Mouse (Mus musculus) kidney, embryonic 16.5 days (tissue): ENCODE data around the gene Ubiad1. TPM values are rescaled to one million over a fixed set of nuclear protein-coding genes. Genes with fewer than 3 reads are reported as not detected.
A peak's percentile ranks its signal among the peaks of the same experiment; 100 is the strongest.

ENCODE experiments used
- ATAC-seq: fragments of 200-750 bp; cut with Nextera tagmentation; 2 replicates; pipeline ENCODE4 v1.8.0; 2017; ENCODE audit warnings: moderate TSS enrichment; ENCODE audit not compliant: low FRiP score, low TSS enrichment
- H3K27ac ChIP-seq: fragments of 300-500 bp; sonication (generic); 2 replicates; pipeline ENCODE4 v1.5.1; 2014; ENCODE audit warnings: low read length
- H3K27me3 ChIP-seq: fragments of 300-500 bp; sonication (generic); 2 replicates; pipeline ENCODE4 v1.6.1; 2014; ENCODE audit warnings: low read length, control low read depth, mixed read lengths; ENCODE audit not compliant: insufficient read depth
- H3K36me3 ChIP-seq: fragments of 300-500 bp; sonication (generic); 2 replicates; pipeline ENCODE4 v1.6.1; 2014; ENCODE audit warnings: low read length, control low read depth, mixed read lengths; ENCODE audit not compliant: insufficient read depth
- H3K4me1 ChIP-seq: fragments of 300-500 bp; sonication (generic); 2 replicates; pipeline ENCODE4 v1.6.1; 2014; ENCODE audit warnings: low read length, control low read depth, mixed read lengths; ENCODE audit not compliant: insufficient read depth
- H3K4me2 ChIP-seq: fragments of 300-500 bp; sonication (generic); replicated peaks from 2 replicates; pipeline ENCODE4 v1.6.1; 2014; ENCODE audit warnings: low read depth, low read length
- H3K4me3 ChIP-seq: fragments of 300-500 bp; sonication (generic); 2 replicates; pipeline ENCODE4 v1.5.1; 2014; ENCODE audit warnings: mild to moderate bottlenecking, low read length
- H3K9ac ChIP-seq: fragments of 300-500 bp; sonication (generic); replicated peaks from 2 replicates; pipeline ENCODE4 v1.6.1; 2014; ENCODE audit warnings: low read length
- H3K9me3 ChIP-seq: fragments of 300-500 bp; sonication (generic); 2 replicates; pipeline ENCODE4 v1.6.1; 2016; ENCODE audit warnings: low read length, control low read depth
- WGBS: fragments of 180-500 bp; shearing (Covaris S2); extraction: QIAGEN DNeasy Blood & Tissue Kit; methylation state at CpG from one replicate; pipeline ENCODE4 v1.1.7; 2014; 5-methylcytosine and 5-hydroxymethylcytosine counted together
- polyA plus RNA-seq: library from polyadenylated mRNA; unstranded; fragments of >200 nt; fragmentation: Nextera tagmentation; extraction: Ambion mirVana; gene quantifications from 2 replicates; pipeline ENCODE4 v1.2.1, GENCODE M21; 2015

Ubiad1 gene
- polyA plus RNA-seq, 1 experiment from 2014 or later: 32.7 TPM

- H3K9me3 ChIP-seq: no peaks in the 10 kb centered on the region
- no peak overlapping the region for H3K9ac ChIP-seq
- H3K27ac ChIP-seq: no peak overlapping the region
- H3K36me3 ChIP-seq: peaks cover 7% of the 10 kb centered on the region; the same call in 1 of the 2 replicates
- 87% methylated on average over 4 of the region's 4 CpGs for WGBS
- no peaks in the 10 kb centered on the region for H3K27me3 ChIP-seq
- no peak for ATAC-seq
- no peak overlapping the region for H3K4me2 ChIP-seq
- H3K4me1 ChIP-seq: no peaks in the 10 kb centered on the region
- no peak overlapping the region for H3K4me3 ChIP-seq
These were observed 10.0 kb downstream of the Ubiad1 start for GRCm38 (mm10) chr4:148434554-148434953.

GRCm38 (mm10) chr4:148433813-148434212, 10.8 kb downstream of the Ubiad1 start:
- WGBS: 74% methylated on average over 5 of the region's 5 CpGs
- no peak for ATAC-seq

GRCm38 (mm10) chr4:148433336-148433735, 11.2 kb downstream of the Ubiad1 start:
- Histone ChIP-seq H3K4me3 (no peak overlapping the region), H3K9ac (no peak overlapping the region), H3K27ac (0 out of 2 replicates have a peak overlapping the region, but pooled peaks have one; percentile 20), H3K36me3 (peaks cover 7% of the 10 kb centered on the region; the same call in 1 of the 2 replicates), H3K4me1 (no peaks in the 10 kb centered on the region), H3K4me2 (no peak overlapping the region), H3K27me3 (no peaks in the 10 kb centered on the region), H3K9me3 (no peaks in the 10 kb centered on the region)
- 51% methylated on average over 18 of the region's 18 CpGs for WGBS
- no peak for ATAC-seq

More at GRCm38 (mm10) chr4:148433813-148434212, 10.8 kb downstream of the Ubiad1 start:
- Histone ChIP-seq H3K36me3 (peaks cover 7% of the 10 kb centered on the region; the same call in 1 of the 2 replicates), H3K27ac (0 out of 2 replicates have a peak overlapping the region, but pooled peaks have one; percentile 20), H3K27me3 (no peaks in the 10 kb centered on the region), H3K9ac (no peak overlapping the region), H3K4me3 (no peak overlapping the region), H3K4me2 (no peak overlapping the region), H3K4me1 (no peaks in the 10 kb centered on the region), H3K9me3 (no peaks in the 10 kb centered on the region)

GRCm38 (mm10) chr4:148432488-148432887, 12.1 kb downstream of the Ubiad1 start:
- 72% methylated on average over 4 of the region's 4 CpGs for WGBS
- Histone ChIP-seq H3K9ac (no peak overlapping the region), H3K36me3 (peaks cover 7% of the 10 kb centered on the region; the same call in 1 of the 2 replicates), H3K4me3 (no peak overlapping the region), H3K27ac (no peak overlapping the region), H3K4me1 (no peaks in the 10 kb centered on the region), H3K4me2 (no peak overlapping the region), H3K27me3 (no peaks in the 10 kb centered on the region), H3K9me3 (no peaks in the 10 kb centered on the region)
- ATAC-seq: 0 out of 2 replicates have a peak, but pooled peaks have one; percentile 44

- 77% methylated on average over 11 of the region's 11 CpGs for WGBS
- Histone ChIP-seq H3K4me2 (no peak overlapping the region), H3K4me1 (no peaks in the 10 kb centered on the region), H3K9ac (no peak overlapping the region), H3K9me3 (no peaks in the 10 kb centered on the region), H3K36me3 (peaks cover 7% of the 10 kb centered on the region; the same call in 1 of the 2 replicates), H3K27me3 (no peaks in the 10 kb centered on the region), H3K4me3 (no peak overlapping the region), H3K27ac (no peak overlapping the region)
- no peak for ATAC-seq
These were observed 13.6 kb downstream of the Ubiad1 start for GRCm38 (mm10) chr4:148430880-148431519.

GRCm38 (mm10) chr4:148429686-148430085, 14.9 kb downstream of the Ubiad1 start:
- 0 out of 2 replicates have a peak, but pooled peaks have one; percentile 23 for ATAC-seq
- H3K27me3 ChIP-seq: no peaks in the 10 kb centered on the region

GRCm38 (mm10) chr4:148429121-148429520, 15.4 kb downstream of the Ubiad1 start:
- Histone ChIP-seq H3K27me3 (no peaks in the 10 kb centered on the region), H3K4me1 (no peaks in the 10 kb centered on the region), H3K27ac (no peak overlapping the region), H3K36me3 (no peaks in the 10 kb centered on the region), H3K9me3 (no peaks in the 10 kb centered on the region), H3K9ac (no peak overlapping the region), H3K4me2 (no peak overlapping the region), H3K4me3 (no peak overlapping the region)
- 88% methylated on average over 11 of the region's 11 CpGs for WGBS
- ATAC-seq: no peak

More at GRCm38 (mm10) chr4:148429686-148430085, 14.9 kb downstream of the Ubiad1 start:
- H3K4me2 ChIP-seq: no peak overlapping the region
- no peaks in the 10 kb centered on the region for H3K9me3 ChIP-seq
- H3K27ac ChIP-seq: no peak overlapping the region
- 24% methylated on average over 6 of the region's 6 CpGs for WGBS
- H3K4me3 ChIP-seq: no peak overlapping the region
- H3K9ac ChIP-seq: no peak overlapping the region
- no peaks in the 10 kb centered on the region for H3K4me1 ChIP-seq
- no peaks in the 10 kb centered on the region for H3K36me3 ChIP-seq

- Histone ChIP-seq H3K27ac (no peak overlapping the region), H3K4me3 (no peak overlapping the region), H3K4me1 (no peaks in the 10 kb centered on the region), H3K36me3 (no peaks in the 10 kb centered on the region), H3K9me3 (no peaks in the 10 kb centered on the region), H3K4me2 (no peak overlapping the region), H3K9ac (no peak overlapping the region), H3K27me3 (no peaks in the 10 kb centered on the region)
- 82% methylated on average over 5 of the region's 5 CpGs for WGBS
- no peak for ATAC-seq
These were observed 16.0 kb downstream of the Ubiad1 start for GRCm38 (mm10) chr4:148428544-148428943.

- WGBS: 82% methylated on average over 10 of the region's 10 CpGs
- no peaks in the 10 kb centered on the region for H3K9me3 ChIP-seq
These were observed 17.4 kb downstream of the Ubiad1 start for GRCm38 (mm10) chr4:148426950-148427850.

More at GRCm38 (mm10) chr4:148426950-148427850, 17.4 kb downstream of the Ubiad1 start:
- H3K9ac ChIP-seq: no peak overlapping the region
- no peak overlapping the region for H3K4me2 ChIP-seq
- H3K36me3 ChIP-seq: no peaks in the 10 kb centered on the region
- H3K4me1 ChIP-seq: no peaks in the 10 kb centered on the region
- H3K4me3 ChIP-seq: no peak overlapping the region
- no peaks in the 10 kb centered on the region for H3K27me3 ChIP-seq
- no peak overlapping the region for H3K27ac ChIP-seq
- no peak for ATAC-seq
